Mouse (Mus musculus): ENCODE data around the gene Tas2r116. TPM values are rescaled to one million over a fixed set of nuclear protein-coding genes. Genes with fewer than 3 reads are reported as not detected.

Tas2r116 gene
- not detected for total RNA-seq (2021)

GRCm38 (mm10) chr6:132855138-132855537 lies at the start of gene Tas2r116:
Gene Tas2r116 (plus strand): TSS chr6:132855438.
- DNase-seq: no peak

DNA sequence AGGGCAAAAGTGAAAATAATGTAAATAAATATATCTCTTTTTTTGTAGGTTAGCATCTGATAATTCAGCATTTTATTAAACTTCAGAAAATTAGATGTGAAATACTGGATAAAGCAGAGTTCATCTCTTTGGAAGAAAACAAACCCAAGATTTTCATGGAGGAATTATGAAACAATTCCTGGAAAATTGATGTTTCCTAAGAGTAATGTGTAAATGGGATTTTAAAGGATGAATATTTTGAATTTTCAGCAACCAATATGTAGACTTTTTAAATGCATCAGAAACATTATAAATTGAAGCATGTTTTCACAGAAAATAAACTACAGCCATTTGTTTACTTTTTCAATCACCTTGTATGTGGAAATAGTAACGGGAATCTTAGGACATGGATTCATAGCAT lies 8.4 kb upstream of the Tas2r116 start, which contains the start of gene Tas2r123:
Gene Tas2r123, plus strand, starts transcription at position 301 of the 400 bp plus-strand sequence.
- DNase-seq: no peak

DNA sequence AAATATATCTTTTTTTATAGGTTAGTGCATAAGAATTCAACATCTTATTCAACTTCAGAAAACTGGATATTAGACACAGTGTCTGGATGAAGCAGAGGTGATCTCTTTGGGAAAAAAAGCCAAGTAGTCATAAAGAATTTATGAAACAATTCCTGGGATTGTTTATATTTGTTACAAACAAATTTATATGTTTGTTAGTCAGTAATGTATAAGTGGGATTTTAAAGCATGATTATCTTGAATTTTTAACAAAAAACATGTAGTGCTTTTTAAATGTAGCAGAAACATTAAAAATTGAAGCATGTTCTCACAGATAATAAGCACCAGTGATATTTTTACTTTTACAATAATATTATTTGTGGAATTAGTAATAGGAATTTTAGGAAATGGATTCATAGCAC lies 12.5 kb downstream of the Tas2r116 start, which contains the start of gene Tas2r110:
Gene Tas2r110, plus strand, starts transcription at position 301 of the 400 bp plus-strand sequence.
- DNase-seq: no peak

DNA sequence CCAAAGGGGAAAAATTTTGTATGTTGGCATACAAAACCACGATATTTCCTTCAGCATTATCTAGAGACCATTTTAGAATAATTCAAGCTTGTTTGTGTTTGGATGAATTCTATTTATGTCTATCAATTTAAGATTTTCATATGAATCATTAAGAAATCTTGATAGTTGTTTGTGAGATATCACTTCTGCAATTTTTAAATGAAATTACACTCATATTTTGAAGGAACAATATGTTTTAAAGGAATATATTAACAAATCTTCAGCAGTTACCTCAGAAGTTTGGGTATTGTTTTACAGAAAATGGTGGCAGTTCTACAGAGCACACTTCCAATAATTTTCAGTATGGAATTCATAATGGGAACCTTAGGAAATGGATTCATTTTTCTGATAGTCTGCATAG lies 37.5 kb downstream of the Tas2r116 start, which contains the start of gene Tas2r113:
Gene Tas2r113, plus strand, starts transcription at position 301 of the 400 bp plus-strand sequence.
- no peak for DNase-seq

Other genes with a start within 250 kb of the Tas2r116 start
- not detected for gene A630073D07Rik, start 203.9 kb upstream of the Tas2r116 start, total RNA-seq (2021)
- gene Tas2r120, start 198.5 kb upstream of the Tas2r116 start, total RNA-seq (2021): not detected
- not detected for gene Tas2r121, start 154.4 kb upstream of the Tas2r116 start, total RNA-seq (2021)
- not detected for gene Tas2r122, start 143.5 kb upstream of the Tas2r116 start, total RNA-seq (2021)
- gene Tas2r115, start 117.4 kb upstream of the Tas2r116 start, total RNA-seq (2021): not detected
- not detected for gene Tas2r124, start 100.7 kb upstream of the Tas2r116 start, total RNA-seq (2021)
- gene Tas2r102, start 93.3 kb upstream of the Tas2r116 start, total RNA-seq (2021): not detected
- not detected for gene Tas2r136, start 77.3 kb upstream of the Tas2r116 start, total RNA-seq (2021)
- not detected for gene Tas2r117, start 52.6 kb upstream of the Tas2r116 start, total RNA-seq (2021)
- gene Tas2r123, start 8.3 kb upstream of the Tas2r116 start, total RNA-seq (2021): not detected
- not detected for gene Tas2r110, start 12.6 kb downstream of the Tas2r116 start, total RNA-seq (2021)
- not detected for gene Tas2r113, start 37.6 kb downstream of the Tas2r116 start, total RNA-seq (2021)
- gene Tas2r125, start 54.2 kb downstream of the Tas2r116 start, total RNA-seq (2021): not detected
- gene Tas2r129, start 95.7 kb downstream of the Tas2r116 start, total RNA-seq (2021): not detected
- not detected for gene Tas2r131, start 102.5 kb downstream of the Tas2r116 start, total RNA-seq (2021)
- not detected for gene Tas2r109, start 125.5 kb downstream of the Tas2r116 start, total RNA-seq (2021)
- gene Tas2r103, start 181.7 kb downstream of the Tas2r116 start, total RNA-seq (2021): not detected
- not detected for gene Tas2r140, start 200.4 kb downstream of the Tas2r116 start, total RNA-seq (2021)
- gene Smim10l1, start 249.5 kb downstream of the Tas2r116 start, total RNA-seq (2021): 100 to 1,000 TPM in 1 of 2 experiments, 10 to 100 TPM in 1; 89.9 to 103 TPM

Measured in layer of hippocampus, postnatal 36 days (tissue).